Mouse (Mus musculus) bone marrow macrophage, adult 2 months (primary cell): ENCODE measurements at regions not wholly inside any gene's neighbourhood (a gene's known extent, or its start where the extent isn't known, plus 50 kb on each side); places are given as distances from the start of the nearest gene placed in this dataset.

ENCODE experiments used
- CTCF ChIP-seq: IDR thresholded peaks from 2 replicates; pipeline ENCODE4 v1.5.1; 2012; ENCODE audit warnings: low read depth, mild to moderate bottlenecking, low read length, moderate library complexity
- POLR2A ChIP-seq: IDR thresholded peaks from 2 replicates; pipeline ENCODE4 v1.6.1; 2012; ENCODE audit warnings: mild to moderate bottlenecking, low read depth, low read length, borderline replicate concordance

DNA sequence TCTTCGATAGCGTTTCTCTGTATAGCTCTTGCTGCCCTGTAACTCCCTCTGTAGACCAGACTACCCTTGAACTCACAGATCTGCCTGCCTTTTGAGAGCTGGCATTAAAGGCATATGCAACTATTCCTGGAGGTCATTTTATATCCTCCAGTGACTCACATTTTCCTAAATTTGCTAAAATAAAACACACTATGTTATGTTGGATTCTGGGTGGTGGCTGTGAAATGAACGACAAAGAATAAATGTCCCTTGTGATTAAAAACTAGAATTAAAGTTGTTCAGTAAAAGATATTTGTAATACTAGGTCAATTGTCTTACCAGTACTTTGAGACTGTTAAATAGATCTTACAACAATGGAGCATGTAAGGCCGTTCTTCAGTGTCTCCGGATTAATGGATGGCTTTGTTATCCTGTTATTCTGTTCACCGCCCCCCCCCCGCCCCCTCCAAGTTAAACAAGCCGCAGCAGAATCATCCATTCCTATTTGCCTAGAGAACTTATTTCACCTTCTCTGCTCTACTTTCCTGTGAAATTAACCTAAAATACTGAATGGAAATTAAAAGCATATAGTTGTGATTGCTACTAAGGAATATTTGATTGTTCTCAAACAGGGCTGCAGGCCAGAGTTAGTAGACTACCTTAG lies 240.4 kb downstream of the Mef2c start:
- TF ChIP-seq CTCF (no peak), POLR2A (no peak)
